Mouse (Mus musculus) erythroblast, embryonic 14.5 days (primary cell): ENCODE results near the gene Mtf1.

Experiments used
- GATA1 ChIP-seq: IDR thresholded peaks from 2 replicates; pipeline ENCODE4 v1.6.1; 2012; ENCODE audit warnings: low read length, inconsistent platforms, mixed read lengths
- TAL1 ChIP-seq: IDR thresholded peaks from 3 replicates; pipeline ENCODE4 v1.6.1; 2012; ENCODE audit warnings: low read length, inconsistent platforms, mixed read lengths

- TF ChIP-seq GATA1 (no peak), TAL1 (no peak)
Measured at GRCm38 (mm10) chr4:124850261-124850913, 48.5 kb downstream of the Mtf1 start, which contains the start of gene Yrdc.
